Mouse (Mus musculus): ENCODE measurements around the gene Srrm4.

- no peak for TF ChIP-seq MAX (IDR thresholded peaks at IDR 0.05)
- TF ChIP-seq CTCF (IDR thresholded peaks at IDR 0.05; ENCODE audit: control insufficient read depth, insufficient read depth, insufficient read length): no peak
- no peak for TF ChIP-seq MYOG (IDR thresholded peaks at IDR 0.05; ENCODE audit: control insufficient read depth, extremely low read depth, insufficient read length)
- TF ChIP-seq USF1 (IDR thresholded peaks at IDR 0.05; ENCODE audit: low read depth): no peak
- no peak for TF ChIP-seq CEBPB (IDR thresholded peaks at IDR 0.05; ENCODE audit: low read depth)
These were observed 184.3 kb downstream of the Srrm4 start for GRCm38 (mm10) chr5:116407321-116407720.

Data from C2C12 (cell line).